Mouse (Mus musculus): Measurements from ENCODE around the gene Fbxo6. TPM values are rescaled to one million over a fixed set of nuclear protein-coding genes. Genes with fewer than 3 reads are reported as not detected.

The Fbxo6 gene
- polyA plus RNA-seq, 1 experiment from 2014 or later: 11.5 TPM

DNA sequence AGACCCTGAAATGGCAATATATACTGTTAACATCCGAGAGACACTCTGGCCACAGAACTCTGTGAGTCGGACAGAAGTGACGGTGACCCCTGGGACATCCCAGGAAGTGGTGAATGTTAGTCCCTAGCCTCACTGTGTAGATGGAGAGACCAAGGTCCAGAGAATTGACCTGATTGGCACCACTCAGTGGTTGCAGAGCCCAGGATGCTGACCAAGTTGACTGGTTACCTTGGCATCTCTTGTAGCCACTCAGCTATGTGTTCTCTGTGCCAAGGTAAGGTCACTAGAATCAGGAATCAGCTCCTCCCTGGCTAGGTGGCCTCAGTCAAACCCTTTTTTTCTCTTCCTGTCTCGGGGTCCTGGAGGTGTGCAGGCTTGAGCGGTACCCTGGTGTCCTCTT, 8.2 kb downstream of the Fbxo6 start:
- H3K27me3 ChIP-seq (ENCODE audit: control insufficient read depth, insufficient read depth, low read length): no peaks in the 10 kb centered on the region
- no peak overlapping the region for H3K4me3 ChIP-seq (ENCODE audit: low read depth, low read length)
- no peaks in the 10 kb centered on the region; the same call in 1 of the 2 replicates for H3K36me3 ChIP-seq (ENCODE audit: control insufficient read depth, insufficient read depth, low read length)
- H3K4me1 ChIP-seq (ENCODE audit: control insufficient read depth, insufficient read depth, low read length): no peaks in the 10 kb centered on the region
- no peaks in the 10 kb centered on the region for H3K9me3 ChIP-seq (ENCODE audit: control insufficient read depth, low read length)
- no peak overlapping the region for H3K27ac ChIP-seq (replicated peaks; ENCODE audit: low read depth, low read length)
- no peak for ATAC-seq (ENCODE audit: insufficient number of reproducible peaks, low FRiP score, low TSS enrichment, low read depth)
- no peak overlapping the region for H3K4me2 ChIP-seq (ENCODE audit: low read depth, severe bottlenecking)
- H3K9ac ChIP-seq (ENCODE audit: low read length): no peak overlapping the region
- WGBS: 88% methylated on average over 5 of the region's 5 CpGs
- DNase-seq (ENCODE audit: low spot score): no peak

GRCm38 (mm10) chr4:148140098-148141011, 11.6 kb downstream of the Fbxo6 start:
- no peaks in the 10 kb centered on the region for H3K36me3 ChIP-seq (ENCODE audit: control insufficient read depth, insufficient read depth, low read length)
- peak; percentile 97 for DNase-seq (ENCODE audit: low spot score)
- peak overlapping the region; percentile 86 for H3K27ac ChIP-seq (replicated peaks; ENCODE audit: low read depth, low read length)
- H3K27me3 ChIP-seq (ENCODE audit: control insufficient read depth, insufficient read depth, low read length): no peaks in the 10 kb centered on the region
- no peaks in the 10 kb centered on the region for H3K4me1 ChIP-seq (ENCODE audit: control insufficient read depth, insufficient read depth, low read length)
- H3K9me3 ChIP-seq (ENCODE audit: control insufficient read depth, low read length): no peaks in the 10 kb centered on the region
- H3K4me3 ChIP-seq (ENCODE audit: low read depth, low read length): peak overlapping the region; percentile 63
- ATAC-seq (ENCODE audit: insufficient number of reproducible peaks, low FRiP score, low TSS enrichment, low read depth): peak; percentile 91
- WGBS: under 1% methylated on average over 64 of the region's 65 CpGs
- H3K4me2 ChIP-seq (ENCODE audit: low read depth, severe bottlenecking): peak overlapping the region; percentile 87
- peak overlapping the region; percentile 71 for H3K9ac ChIP-seq (ENCODE audit: low read length)

DNA sequence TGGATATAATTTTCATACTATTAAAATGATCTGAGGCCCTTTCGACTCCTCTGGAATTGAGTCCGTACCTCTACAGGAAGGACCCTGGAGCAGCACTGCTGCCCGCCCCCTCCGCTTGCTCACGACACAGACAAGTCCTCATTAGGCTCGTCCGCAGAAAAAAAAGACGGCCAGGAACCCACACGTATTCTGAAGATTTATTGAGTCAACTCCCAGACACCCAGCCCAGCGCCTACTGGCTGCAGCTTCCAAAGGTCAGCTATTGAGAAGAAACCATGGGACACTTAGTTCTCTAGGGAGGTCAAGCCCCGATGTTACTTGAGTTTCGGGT, 12.2 kb downstream of the Fbxo6 start:
- WGBS: 1% methylated on average over 12 of the region's 12 CpGs
- no peak for DNase-seq (ENCODE audit: low spot score)
- no peak overlapping the region for H3K27ac ChIP-seq (replicated peaks; ENCODE audit: low read depth, low read length)
- H3K9ac ChIP-seq (ENCODE audit: low read length): no peak overlapping the region
- H3K4me1 ChIP-seq (ENCODE audit: control insufficient read depth, insufficient read depth, low read length): no peaks in the 10 kb centered on the region
- no peaks in the 10 kb centered on the region for H3K36me3 ChIP-seq (ENCODE audit: control insufficient read depth, insufficient read depth, low read length)
- peak; percentile 7; the same call in 1 of the 2 replicates for ATAC-seq (ENCODE audit: insufficient number of reproducible peaks, low FRiP score, low TSS enrichment, low read depth)
- H3K4me2 ChIP-seq (ENCODE audit: low read depth, severe bottlenecking): peak overlapping the region; percentile 87
- H3K9me3 ChIP-seq (ENCODE audit: control insufficient read depth, low read length): no peaks in the 10 kb centered on the region
- H3K27me3 ChIP-seq (ENCODE audit: control insufficient read depth, insufficient read depth, low read length): no peaks in the 10 kb centered on the region
- H3K4me3 ChIP-seq (ENCODE audit: low read depth, low read length): peak overlapping the region; percentile 63

GRCm38 (mm10) chr4:148137503-148137902, 14.4 kb downstream of the Fbxo6 start:
- WGBS: 77% methylated on average over 8 of the region's 8 CpGs
- no peaks in the 10 kb centered on the region for H3K27me3 ChIP-seq (ENCODE audit: control insufficient read depth, insufficient read depth, low read length)
- H3K9me3 ChIP-seq (ENCODE audit: control insufficient read depth, low read length): no peaks in the 10 kb centered on the region; the same call in 1 of the 2 replicates
- H3K27ac ChIP-seq (replicated peaks; ENCODE audit: low read depth, low read length): no peak overlapping the region
- H3K4me3 ChIP-seq (ENCODE audit: low read depth, low read length): no peak overlapping the region
- no peak overlapping the region for H3K4me2 ChIP-seq (ENCODE audit: low read depth, severe bottlenecking)
- no peak overlapping the region for H3K9ac ChIP-seq (ENCODE audit: low read length)
- DNase-seq (ENCODE audit: low spot score) (no peak), ATAC-seq (ENCODE audit: insufficient number of reproducible peaks, low FRiP score, low TSS enrichment, low read depth) (no peak)
- H3K36me3 ChIP-seq (ENCODE audit: control insufficient read depth, insufficient read depth, low read length): no peaks in the 10 kb centered on the region
- no peaks in the 10 kb centered on the region for H3K4me1 ChIP-seq (ENCODE audit: control insufficient read depth, insufficient read depth, low read length)

DNA sequence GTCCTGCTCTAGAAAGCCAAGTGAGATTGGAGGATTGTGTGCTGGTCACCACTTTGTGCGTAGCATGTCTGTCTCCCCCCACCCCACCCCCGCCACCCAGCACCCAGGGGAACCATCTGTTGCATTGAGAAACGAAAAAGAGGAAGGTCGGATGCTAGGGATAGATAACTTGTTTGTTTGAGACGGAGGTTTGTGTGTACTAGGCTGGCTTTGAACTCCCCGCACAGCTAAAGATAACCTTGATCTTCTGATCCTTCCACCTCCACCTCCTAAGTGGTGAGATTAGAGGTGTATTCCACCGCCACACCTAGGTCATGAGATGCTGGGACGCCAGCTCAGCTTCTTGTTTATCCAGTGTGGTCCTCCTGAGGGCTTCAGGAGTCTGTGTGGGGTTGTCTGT, 17.0 kb downstream of the Fbxo6 start:
- Histone ChIP-seq H3K4me1 (ENCODE audit: control insufficient read depth, insufficient read depth, low read length) (peaks cover 5% of the 10 kb centered on the region), H3K9me3 (ENCODE audit: control insufficient read depth, low read length) (no peaks in the 10 kb centered on the region; the same call in 1 of the 2 replicates), H3K9ac (ENCODE audit: low read length) (no peak overlapping the region), H3K27me3 (ENCODE audit: control insufficient read depth, insufficient read depth, low read length) (peaks cover 3% of the 10 kb centered on the region; the same call in 1 of the 2 replicates), H3K27ac (replicated peaks; ENCODE audit: low read depth, low read length) (no peak overlapping the region), H3K4me2 (ENCODE audit: low read depth, severe bottlenecking) (no peak overlapping the region), H3K36me3 (ENCODE audit: control insufficient read depth, insufficient read depth, low read length) (no peaks in the 10 kb centered on the region), H3K4me3 (ENCODE audit: low read depth, low read length) (no peak overlapping the region)
- ATAC-seq (ENCODE audit: insufficient number of reproducible peaks, low FRiP score, low TSS enrichment, low read depth): no peak
- DNase-seq (ENCODE audit: low spot score): no peak
- 84% methylated on average over 8 of the region's 8 CpGs for WGBS

DNA sequence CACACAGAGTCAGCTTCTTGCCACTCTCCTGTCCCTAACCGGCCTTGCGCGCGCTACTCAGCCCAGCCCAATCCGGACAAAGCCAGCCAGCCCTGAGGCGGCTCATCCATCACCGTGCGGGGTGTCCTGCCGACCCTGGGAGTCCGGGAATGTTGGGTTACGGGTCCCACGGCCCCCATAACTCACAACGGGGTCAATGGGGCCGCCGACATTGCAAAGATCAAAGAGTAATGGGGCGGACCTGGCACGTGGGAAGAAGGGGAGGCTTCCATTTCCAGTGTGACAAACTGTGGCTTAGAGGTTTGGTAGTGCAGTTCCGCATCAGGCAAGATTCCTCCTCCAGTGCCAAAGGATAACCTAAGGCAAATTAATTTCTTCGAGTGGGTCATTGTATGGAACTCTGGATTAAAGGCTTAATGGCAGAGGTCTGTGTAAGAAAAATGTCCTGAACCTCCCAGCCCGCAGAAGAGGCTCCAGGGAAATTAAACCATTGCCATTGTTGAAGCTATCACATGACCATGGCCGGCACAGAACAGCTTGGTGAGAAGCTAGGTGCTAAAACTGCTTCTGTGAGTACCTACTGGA, 20.4 kb downstream of the Fbxo6 start:
- Histone ChIP-seq H3K27me3 (ENCODE audit: control insufficient read depth, insufficient read depth, low read length) (peaks cover 8% of the 10 kb centered on the region; the same call in 1 of the 2 replicates), H3K4me3 (ENCODE audit: low read depth, low read length) (peak overlapping the region; percentile 75), H3K9ac (ENCODE audit: low read length) (peak overlapping the region; percentile 70), H3K9me3 (ENCODE audit: control insufficient read depth, low read length) (no peaks in the 10 kb centered on the region; the same call in 1 of the 2 replicates), H3K4me2 (ENCODE audit: low read depth, severe bottlenecking) (peak overlapping the region; percentile 84), H3K36me3 (ENCODE audit: control insufficient read depth, insufficient read depth, low read length) (no peaks in the 10 kb centered on the region), H3K27ac (replicated peaks; ENCODE audit: low read depth, low read length) (0 out of 2 replicates have a peak overlapping the region, but pooled peaks have one; percentile 39), H3K4me1 (ENCODE audit: control insufficient read depth, insufficient read depth, low read length) (peaks cover 5% of the 10 kb centered on the region)
- under 1% methylated on average over 21 of the region's 21 CpGs for WGBS
- ATAC-seq (ENCODE audit: insufficient number of reproducible peaks, low FRiP score, low TSS enrichment, low read depth): peak; percentile 65
- DNase-seq (ENCODE audit: low spot score): peak; percentile 76

DNA sequence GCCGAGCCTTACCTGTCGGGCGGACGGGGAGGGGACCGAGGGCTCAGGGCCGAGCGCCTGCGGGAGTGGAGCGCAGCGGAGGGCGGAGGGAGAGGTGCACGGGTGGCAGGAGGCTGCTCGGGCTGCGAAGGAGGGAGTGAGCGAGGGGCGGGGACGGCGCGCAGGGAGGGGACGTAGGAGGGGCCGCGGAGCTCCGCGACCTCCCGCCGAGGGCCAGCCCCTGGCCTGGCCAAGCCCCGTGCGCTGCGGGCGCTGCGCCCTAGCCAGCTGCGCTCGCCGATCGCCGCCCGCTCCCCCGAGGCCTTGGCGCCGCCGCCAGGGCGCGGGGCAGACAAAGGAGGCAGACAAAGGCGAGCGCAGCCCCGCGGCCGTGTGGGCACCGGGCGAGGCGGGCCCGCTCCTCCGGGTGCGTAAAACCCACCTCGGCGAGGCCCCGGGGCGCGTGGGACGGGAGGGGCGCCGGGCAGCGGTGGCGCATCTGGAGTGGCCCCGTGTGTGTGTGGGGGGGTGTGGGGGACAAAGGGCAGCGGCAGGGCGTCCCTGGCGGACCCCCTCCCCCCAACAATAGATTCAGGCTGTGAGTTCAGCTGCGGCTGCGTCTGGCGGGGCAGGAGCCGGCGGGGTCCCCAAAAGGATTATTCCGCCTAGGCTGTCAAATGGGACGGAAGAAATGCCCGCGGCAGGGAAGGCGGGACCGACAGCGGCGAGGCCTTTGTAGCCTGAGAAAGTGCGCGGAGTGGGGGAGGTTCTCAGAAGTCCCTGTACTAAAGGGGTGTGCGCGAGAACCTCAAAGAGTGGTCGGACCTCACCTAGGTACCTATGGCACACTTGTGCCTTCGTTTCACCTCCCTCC, 21.2 kb downstream of the Fbxo6 start, which contains the start of gene Draxin:
Gene Draxin (minus strand): TSS at position 138 of the 853 bp plus-strand sequence.
- DNase-seq (ENCODE audit: low spot score) (peak; percentile 84), ATAC-seq (ENCODE audit: insufficient number of reproducible peaks, low FRiP score, low TSS enrichment, low read depth) (peak; percentile 88)
- H3K27ac ChIP-seq (replicated peaks; ENCODE audit: low read depth, low read length): peak within 1 kb of the TSS; percentile 84
- peaks cover 5% of the 10 kb centered on the region for H3K4me1 ChIP-seq (ENCODE audit: control insufficient read depth, insufficient read depth, low read length)
- peaks cover 8% of the 10 kb centered on the region; the same call in 1 of the 2 replicates for H3K27me3 ChIP-seq (ENCODE audit: control insufficient read depth, insufficient read depth, low read length)
- H3K4me2 ChIP-seq (ENCODE audit: low read depth, severe bottlenecking): peak within 1 kb of the TSS; percentile 84
- under 1% methylated on average over 85 of the region's 87 CpGs for WGBS
- H3K4me3 ChIP-seq (ENCODE audit: low read depth, low read length): peak within 1 kb of the TSS; percentile 75
- H3K36me3 ChIP-seq (ENCODE audit: control insufficient read depth, insufficient read depth, low read length): no peaks in the 10 kb centered on the region
- H3K9me3 ChIP-seq (ENCODE audit: control insufficient read depth, low read length): no peaks in the 10 kb centered on the region; the same call in 1 of the 2 replicates
- H3K9ac ChIP-seq (ENCODE audit: low read length): peak within 1 kb of the TSS; percentile 96

- ATAC-seq (ENCODE audit: insufficient number of reproducible peaks, low FRiP score, low TSS enrichment, low read depth) (no peak), DNase-seq (ENCODE audit: low spot score) (no peak)
- Histone ChIP-seq H3K4me2 (ENCODE audit: low read depth, severe bottlenecking) (peak within 1 kb of the TSS; percentile 84), H3K4me3 (ENCODE audit: low read depth, low read length) (peak within 1 kb of the TSS; percentile 75), H3K27me3 (ENCODE audit: control insufficient read depth, insufficient read depth, low read length) (peaks cover 8% of the 10 kb centered on the region; the same call in 1 of the 2 replicates), H3K9me3 (ENCODE audit: control insufficient read depth, low read length) (no peaks in the 10 kb centered on the region; the same call in 1 of the 2 replicates), H3K27ac (replicated peaks; ENCODE audit: low read depth, low read length) (peak within 1 kb of the TSS; percentile 84), H3K9ac (ENCODE audit: low read length) (peak within 1 kb of the TSS; percentile 96), H3K36me3 (ENCODE audit: control insufficient read depth, insufficient read depth, low read length) (no peaks in the 10 kb centered on the region), H3K4me1 (ENCODE audit: control insufficient read depth, insufficient read depth, low read length) (peaks cover 5% of the 10 kb centered on the region)
- WGBS: under 1% methylated on average over 16 of the region's 18 CpGs
Observed at GRCm38 (mm10) chr4:148130133-148130532, 21.8 kb downstream of the Fbxo6 start, which contains the start of gene Mad2l2. TSS of gene Mad2l2 (plus strand) at chr4:148130384.
